Mouse (Mus musculus) ES-Bruce4 (cell line): ENCODE results near the gene Ccdc148.

Experiments
- CTCF ChIP-seq: IDR thresholded peaks from one replicate; pipeline ENCODE4 v1.8.1; 2011; ENCODE audit warnings: low read depth, low read length
- EP300 ChIP-seq: IDR thresholded peaks from 2 replicates; pipeline ENCODE4 v1.6.1; 2011; ENCODE audit warnings: low read depth, low read length; ENCODE audit not compliant: insufficient read depth
- POLR2A ChIP-seq: IDR thresholded peaks from one replicate; pipeline ENCODE4 v1.8.1; 2011; ENCODE audit warnings: low read length; ENCODE audit not compliant: insufficient read depth

- no peak for TF ChIP-seq CTCF
- TF ChIP-seq POLR2A, result no peak
- TF ChIP-seq EP300, result no peak
Observed at GRCm38 (mm10) chr2:59034281-59034680, 126.2 kb downstream of the Ccdc148 start.
